Comparison of ENCODE assay signal across 11 mouse cellular contexts in genomic region chr19:47276730-47277129, GRCm38 (mm10).
DNase-seq lines count a peak whose midpoint lies in the region; ATAC-seq and TF ChIP-seq lines count a peak whose summit lies in the region.
"Had no signal": no experiment of that assay in that cellular context is flagged by ENCODE, and none has a peak within 500 bp of the region (broad histone marks: within the 10 kb centered on the region; RNA-seq: fewer than 3 reads in every experiment).

No protein-coding gene starts in this region.

- peak; percentile 35; the same call in 1 of the 2 replicates for ATAC-seq in intestine, embryonic 15.5 days
- no peak for ATAC-seq in intestine, postnatal 0 days
- ATAC-seq in hindbrain, embryonic 16.5 days, result no peak

- H3K4me2 ChIP-seq in intestine, embryonic 15.5 days (replicated peaks), result no peak overlapping the region
- H3K4me2 ChIP-seq in intestine, postnatal 0 days (replicated peaks; ENCODE audit: low read depth), result no peak overlapping the region
- no peak overlapping the region for H3K4me2 ChIP-seq in hindbrain, embryonic 16.5 days (ENCODE audit: low read length)
- H3K4me2 ChIP-seq: embryonic facial prominence, embryonic 13.5 days; lung, embryonic 15.5 days had no signal

- no peak overlapping the region for H3K4me3 ChIP-seq in intestine, embryonic 15.5 days (replicated peaks)
- H3K4me3 ChIP-seq in intestine, postnatal 0 days (ENCODE audit: low read depth, low read length), result no peak overlapping the region
- no peak overlapping the region for H3K4me3 ChIP-seq in layer of hippocampus, adult 2 months
- H3K4me3 ChIP-seq in olfactory bulb, adult 2 months (ENCODE audit: insufficient read depth, low read depth, low read length), result no peak overlapping the region
- H3K4me3 ChIP-seq in hindbrain, embryonic 16.5 days (ENCODE audit: low read length), result no peak overlapping the region
- H3K4me3 ChIP-seq: embryonic facial prominence, embryonic 13.5 days; lung, embryonic 15.5 days had no signal

- H3K4me1 ChIP-seq in intestine, embryonic 15.5 days (replicated peaks), result peaks cover 9% of the 10 kb centered on the region; the same call in 1 of the 2 replicates
- H3K4me1 ChIP-seq in intestine, postnatal 0 days (replicated peaks; ENCODE audit: control insufficient read depth, insufficient read depth, low read length), result no peaks in the 10 kb centered on the region
- H3K4me1 ChIP-seq in olfactory bulb, adult 2 months (ENCODE audit: control insufficient read depth, insufficient read depth, low read length), result peaks cover 42% of the 10 kb centered on the region
- peaks cover 10% of the 10 kb centered on the region for H3K4me1 ChIP-seq in hindbrain, embryonic 16.5 days (ENCODE audit: control insufficient read depth, insufficient read depth, low read depth, low read length)

- no peaks in the 10 kb centered on the region for H3K27me3 ChIP-seq in intestine, embryonic 15.5 days (replicated peaks)
- H3K27me3 ChIP-seq in intestine, postnatal 0 days (replicated peaks; ENCODE audit: control insufficient read depth, insufficient read depth, low read length), result no peaks in the 10 kb centered on the region
- H3K27me3 ChIP-seq in hindbrain, embryonic 16.5 days (replicated peaks; ENCODE audit: control insufficient read depth, insufficient read depth, low read length), result no peaks in the 10 kb centered on the region
- H3K27me3 ChIP-seq: CH12.LX; embryonic facial prominence, embryonic 13.5 days; lung, embryonic 15.5 days had no signal

- peaks cover 31% of the 10 kb centered on the region for H3K36me3 ChIP-seq in intestine, embryonic 15.5 days
- peaks cover 45% of the 10 kb centered on the region for H3K36me3 ChIP-seq in intestine, postnatal 0 days (ENCODE audit: control insufficient read depth, insufficient read depth)
- peaks cover 4% of the 10 kb centered on the region; the same call in 1 of the 2 replicates for H3K36me3 ChIP-seq in hindbrain, embryonic 16.5 days (ENCODE audit: control insufficient read depth, insufficient read depth, low read length)

- no peak overlapping the region for H3K9ac ChIP-seq in intestine, embryonic 15.5 days
- H3K9ac ChIP-seq in intestine, postnatal 0 days (ENCODE audit: low read depth, low read length), result no peak overlapping the region
- H3K9ac ChIP-seq in hindbrain, embryonic 16.5 days (ENCODE audit: low read depth, low read length), result no peak overlapping the region
- H3K9ac ChIP-seq: embryonic facial prominence, embryonic 13.5 days; lung, embryonic 15.5 days had no signal

- H3K27ac ChIP-seq in intestine, embryonic 15.5 days, result no peak overlapping the region
- no peak overlapping the region for H3K27ac ChIP-seq in intestine, postnatal 0 days (ENCODE audit: low read depth, low read length)
- peak overlapping the region; percentile 88 for H3K27ac ChIP-seq in layer of hippocampus, adult 2 months
- 0 out of 2 replicates have a peak overlapping the region, but pooled peaks have one; percentile 9 for H3K27ac ChIP-seq in olfactory bulb, adult 2 months (ENCODE audit: insufficient read depth, low read depth, low read length)
- no peak overlapping the region for H3K27ac ChIP-seq in hindbrain, embryonic 16.5 days (ENCODE audit: low read depth, low read length)
- H3K27ac ChIP-seq: lung, embryonic 15.5 days had no signal

- TF ChIP-seq POLR2A in olfactory bulb, adult 2 months (IDR thresholded peaks at IDR 0.05; ENCODE audit: insufficient read depth, low read depth, low read length), result no peak

- DNase-seq in heart, adult 9 months (ENCODE audit: low spot score in 2 of 2), result peak; percentile 60 to 61
- DNase-seq in layer of hippocampus, adult 2 months (ENCODE audit: low spot score in 2 of 2), result peak; percentile 64 to 80
- no peak for DNase-seq in urinary bladder, postnatal 25 days (ENCODE audit: low spot score)
- DNase-seq in MN1 (ENCODE audit: low spot score), result no peak

- 64% methylated on average over 6 of the region's 6 CpGs for WGBS in intestine, embryonic 15.5 days
- whole genome bisulfite sequencing in intestine, postnatal 0 days, result 67% methylated on average over 6 of the region's 6 CpGs
- WGBS in olfactory bulb, adult 2 months, result 45% methylated on average over 6 of the region's 6 CpGs
- 79% methylated on average over 6 of the region's 6 CpGs for WGBS in hindbrain, embryonic 16.5 days

- no peak for TF ChIP-seq CTCF in intestine, postnatal 0 days (IDR thresholded peaks at IDR 0.05; ENCODE audit: low read depth)
- TF ChIP-seq CTCF in layer of hippocampus, adult 2 months (conservative IDR thresholded peaks at IDR 0.05), result no peak
- TF ChIP-seq CTCF in olfactory bulb, adult 2 months (IDR thresholded peaks at IDR 0.05; ENCODE audit: insufficient read depth, low read depth, low read length), result no peak

- H3K9me3 ChIP-seq in intestine, embryonic 15.5 days, result no peaks in the 10 kb centered on the region
- no peaks in the 10 kb centered on the region for H3K9me3 ChIP-seq in intestine, postnatal 0 days (ENCODE audit: control insufficient read depth)
- no peaks in the 10 kb centered on the region for H3K9me3 ChIP-seq in hindbrain, embryonic 16.5 days (ENCODE audit: control insufficient read depth, low read length)
- H3K9me3 ChIP-seq: embryonic facial prominence, embryonic 13.5 days; lung, embryonic 15.5 days had no signal

Comparison
In these comparisons a context has a peak if more than half of its experiments do, and no peak if none do; other contexts are left out.
1. H3K27ac ChIP-seq: peak in layer of hippocampus, adult 2 months (single experiment) and olfactory bulb, adult 2 months (single experiment); none in intestine, embryonic 15.5 days (single experiment), intestine, postnatal 0 days (single experiment) and hindbrain, embryonic 16.5 days (single experiment).
2. DNase-seq: peak in heart, adult 9 months (2 of 2) and layer of hippocampus, adult 2 months (2 of 2); none in urinary bladder, postnatal 25 days (single experiment) and MN1 (single experiment).